Mouse (Mus musculus): ENCODE data around the gene Vmn2r84.
"Not testable (repeated sequence)": the region's sequence is repeated elsewhere in the genome, so short reads cannot be mapped to it uniquely, and the experiment has no call there.

Gene Vmn2r84

GRCm38 (mm10) chr10:130394232-130394631 lies at the start of gene Vmn2r84:
TSS of gene Vmn2r84 (minus strand) at chr10:130394332.
- DNase-seq (ENCODE audit: low spot score), result no peak

- not testable (repeated sequence) for DNase-seq (ENCODE audit: low spot score)
These were observed 40.2 kb upstream of the Vmn2r84 start for GRCm38 (mm10) chr10:130434185-130434898.

GRCm38 (mm10) chr10:130429603-130430002 lies 35.5 kb upstream of the Vmn2r84 start, which contains the start of gene Vmn2r85:
TSS of gene Vmn2r85 (minus strand) at chr10:130429703.
- not testable (repeated sequence) for DNase-seq (ENCODE audit: low spot score)

DNA sequence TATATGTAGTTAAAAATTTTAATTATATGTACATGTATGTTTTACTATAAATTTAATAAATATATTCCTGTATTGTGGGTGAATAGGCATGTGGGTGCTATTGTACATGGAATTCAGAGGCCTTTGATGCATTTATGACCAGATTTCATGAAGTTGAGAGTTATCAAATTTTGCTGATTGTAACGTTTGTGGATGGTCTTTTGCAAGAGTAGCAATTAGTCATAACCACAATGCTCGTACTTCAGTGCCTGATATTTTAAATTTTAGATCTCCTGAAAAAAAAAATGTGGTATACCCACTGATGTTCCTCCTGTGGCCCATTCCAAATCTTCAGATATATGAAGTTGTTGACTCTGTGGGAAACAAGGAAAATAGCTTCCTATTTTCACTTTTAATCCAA lies 28.2 kb upstream of the Vmn2r84 start:
- not testable (repeated sequence) for DNase-seq (ENCODE audit: low spot score)

DNA sequence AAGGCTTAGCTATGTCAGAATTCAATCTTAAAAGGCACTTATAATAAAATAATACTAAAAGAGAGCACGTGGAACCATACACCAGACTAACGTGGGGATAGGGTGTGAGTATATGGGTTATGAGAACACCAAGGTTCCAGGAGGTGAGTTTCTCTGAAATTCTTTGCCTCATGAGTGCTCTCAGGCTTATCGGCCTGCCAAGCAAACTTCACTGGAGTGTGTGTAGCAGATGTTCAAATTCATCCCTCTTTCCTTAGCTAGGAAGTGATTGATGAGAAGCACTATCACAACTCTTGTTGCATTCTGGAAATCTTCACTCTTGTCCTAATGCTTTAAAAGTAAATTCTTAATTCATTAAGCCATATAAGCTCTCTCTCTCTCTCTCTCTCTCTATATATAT lies 26.3 kb upstream of the Vmn2r84 start:
- no peak for DNase-seq (ENCODE audit: low spot score)

GRCm38 (mm10) chr10:130419954-130420353 lies 25.8 kb upstream of the Vmn2r84 start:
- not testable (repeated sequence) for DNase-seq (ENCODE audit: low spot score)

DNA sequence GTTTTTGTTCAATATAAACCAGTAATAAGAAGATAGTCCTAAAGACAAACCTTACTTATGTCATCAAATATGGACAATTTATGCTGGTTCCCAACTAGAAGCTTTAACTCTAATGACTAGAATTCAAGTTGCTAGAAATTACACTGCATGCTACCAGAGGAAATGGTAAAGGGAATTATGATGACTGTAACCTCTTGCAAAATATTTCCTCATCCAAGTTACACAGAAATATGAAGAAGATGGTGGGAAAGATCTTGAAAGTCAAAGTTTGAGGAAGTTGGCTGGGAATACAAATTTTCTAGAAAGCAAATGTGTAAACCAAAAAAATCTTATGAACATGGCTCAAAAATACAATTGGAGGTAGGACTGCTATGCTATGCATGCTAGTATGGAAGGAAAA lies 22.2 kb upstream of the Vmn2r84 start:
- DNase-seq (ENCODE audit: low spot score), result not testable (repeated sequence)

DNA sequence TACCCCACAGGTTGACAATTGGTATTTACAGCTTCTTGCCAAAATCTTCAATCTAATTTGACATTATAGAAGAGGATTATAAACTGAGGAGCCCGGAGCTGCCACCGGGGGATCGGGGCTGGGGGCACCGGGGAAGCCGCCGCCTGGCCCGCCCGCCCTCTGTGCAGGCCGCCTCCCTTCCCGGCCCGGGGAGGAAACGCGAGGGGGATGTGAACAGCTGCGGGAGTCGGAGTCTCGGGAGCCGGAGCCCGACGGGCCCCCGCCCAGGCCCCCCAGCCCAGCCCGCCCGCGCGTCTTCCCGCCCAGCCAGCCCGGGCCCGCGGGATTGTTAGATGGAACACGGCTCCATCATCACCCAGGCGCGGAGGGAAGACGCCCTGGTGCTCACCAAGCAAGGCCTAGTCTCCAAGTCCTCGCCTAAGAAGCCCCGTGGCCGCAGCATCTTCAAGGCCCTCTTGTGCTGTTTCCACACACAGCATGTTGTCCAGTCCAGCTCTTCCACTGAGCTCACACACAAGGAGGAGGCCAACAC lies 18.1 kb upstream of the Vmn2r84 start:
- not testable (repeated sequence) for DNase-seq (ENCODE audit: low spot score)

- DNase-seq (ENCODE audit: low spot score), result no peak
These were observed 19.0 kb downstream of the Vmn2r84 start for GRCm38 (mm10) chr10:130375145-130375544.

- DNase-seq (ENCODE audit: low spot score), result peak; percentile 14
These were observed 21.5 kb downstream of the Vmn2r84 start for GRCm38 (mm10) chr10:130372491-130373173.

GRCm38 (mm10) chr10:130371644-130372043 lies 22.5 kb downstream of the Vmn2r84 start:
- no peak for DNase-seq (ENCODE audit: low spot score)

- no peak for DNase-seq (ENCODE audit: low spot score)
These were observed 24.0 kb downstream of the Vmn2r84 start for GRCm38 (mm10) chr10:130370005-130370682.

DNA sequence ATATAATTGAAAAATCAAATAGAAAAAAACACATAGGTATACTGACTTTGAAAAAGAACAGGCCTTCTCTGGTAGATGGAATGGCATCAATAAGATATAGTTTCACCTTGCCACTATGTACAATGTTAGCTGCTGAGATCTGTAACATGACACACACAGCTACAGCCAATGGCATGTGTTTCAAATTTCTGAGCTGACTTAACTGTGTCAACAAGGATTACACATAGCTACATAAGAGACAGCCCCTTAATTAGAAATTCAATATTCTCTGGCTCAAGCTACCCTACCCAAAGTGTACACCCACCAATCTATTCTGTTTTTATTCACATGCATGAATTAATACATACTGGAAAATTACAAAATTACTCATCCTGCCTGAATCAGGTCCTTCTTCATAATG lies 25.7 kb downstream of the Vmn2r84 start:
- DNase-seq (ENCODE audit: low spot score), result no peak

DNA sequence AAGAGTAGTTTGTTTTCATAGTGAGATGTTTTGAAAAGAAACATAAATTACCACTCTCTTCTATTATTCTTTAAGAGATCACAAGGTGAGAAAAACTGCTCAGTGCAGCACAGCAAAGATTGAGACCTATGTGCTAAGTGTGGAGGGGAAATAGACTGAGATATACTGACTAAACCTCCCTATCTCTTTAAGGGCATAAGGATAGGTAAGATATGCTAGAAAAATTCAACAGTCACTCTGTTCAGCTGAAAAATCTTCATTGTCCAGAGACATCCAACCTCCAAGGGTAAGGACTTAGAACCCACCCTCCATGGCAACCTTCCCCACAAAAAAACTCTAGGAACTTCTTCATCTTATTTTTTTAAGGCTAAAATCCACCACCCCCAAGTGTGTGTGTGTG lies 29.4 kb downstream of the Vmn2r84 start:
- DNase-seq (ENCODE audit: low spot score), result no peak

GRCm38 (mm10) chr10:130363438-130364164 lies 30.5 kb downstream of the Vmn2r84 start:
- no peak for DNase-seq (ENCODE audit: low spot score)

DNA sequence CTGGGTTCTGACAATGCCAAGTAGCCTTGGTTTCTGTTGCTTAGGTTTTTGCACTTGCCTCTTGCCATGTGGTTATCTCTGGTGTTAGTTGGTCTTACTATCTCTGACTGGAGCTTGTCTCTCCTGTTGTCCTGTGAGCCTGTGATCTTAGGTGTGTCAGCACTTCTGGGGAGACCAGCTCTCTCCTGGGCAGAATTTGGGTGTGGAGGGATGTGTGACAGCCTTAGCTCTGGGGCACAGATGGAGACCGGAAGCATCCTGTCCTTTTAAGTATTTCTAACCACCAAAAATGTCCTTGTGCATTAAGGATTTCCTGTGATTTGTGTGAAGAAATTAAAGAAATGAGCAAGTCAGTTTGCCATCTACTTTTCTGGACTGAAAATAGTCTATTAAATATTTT lies 50.1 kb downstream of the Vmn2r84 start:
- no peak for DNase-seq (ENCODE audit: low spot score)

DNA sequence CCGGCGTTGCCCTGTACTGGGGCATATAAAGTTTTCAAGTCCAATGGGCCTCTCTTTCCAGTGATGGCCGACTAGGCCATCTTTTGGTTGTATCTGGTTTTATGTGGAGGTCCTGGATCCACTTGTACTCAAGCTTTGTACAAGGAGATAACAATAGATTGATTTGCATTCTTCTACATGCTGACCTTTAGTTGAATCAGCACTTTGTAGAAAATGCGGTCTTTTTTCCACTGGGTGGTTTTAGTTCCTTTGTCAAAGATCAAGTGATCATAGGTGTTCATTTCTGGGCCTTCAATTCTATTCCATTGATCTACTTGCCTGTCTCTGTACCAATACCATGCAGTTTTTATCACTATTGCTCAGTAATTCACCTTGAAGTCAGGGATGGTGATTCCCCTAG lies 54.1 kb downstream of the Vmn2r84 start:
- DNase-seq (ENCODE audit: low spot score), result not testable (repeated sequence)

GRCm38 (mm10) chr10:130337581-130337980 lies 56.6 kb downstream of the Vmn2r84 start:
- DNase-seq (ENCODE audit: low spot score), result no peak

DNA sequence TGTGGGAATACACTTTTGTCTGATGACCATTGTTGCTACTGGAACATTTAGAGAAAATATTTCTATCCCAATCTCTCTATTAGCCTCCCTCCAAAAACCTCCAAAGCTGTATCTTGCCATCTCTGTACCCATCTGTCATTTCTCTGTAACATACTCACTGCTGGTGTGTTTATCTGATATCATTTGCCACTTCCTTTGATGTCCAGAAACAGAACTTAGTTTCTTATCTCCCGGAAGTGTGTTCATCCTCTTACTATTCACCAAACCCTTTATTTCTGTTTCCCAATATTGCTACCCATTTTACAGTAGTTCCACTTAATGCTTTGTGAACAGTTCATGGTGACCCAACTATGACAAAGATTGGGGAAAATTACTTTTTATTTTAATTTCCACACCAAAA lies 57.7 kb downstream of the Vmn2r84 start:
- DNase-seq (ENCODE audit: low spot score), result no peak

- DNase-seq (ENCODE audit: low spot score), result no peak
These were observed 63.4 kb downstream of the Vmn2r84 start for GRCm38 (mm10) chr10:130330711-130331110.
